Mouse (Mus musculus): ENCODE measurements at regions not wholly inside any gene's neighbourhood (a gene's known extent, or its start where the extent isn't known, plus 50 kb on each side); places are given as distances from the start of the nearest gene placed in this dataset.

GRCm38 (mm10) chr4:131132781-131133180 lies 188.6 kb downstream of the Matn1 start:
- TF ChIP-seq GATA1 (IDR thresholded peaks at IDR 0.05; ENCODE audit: borderline replicate concordance, low read length) (no peak), FLI1 (IDR thresholded peaks at IDR 0.05; ENCODE audit: low read length) (no peak)

All from megakaryocyte, embryonic 14.5 days (primary cell).